Mouse (Mus musculus): ENCODE results near the gene Slc22a3. TPM values are rescaled to one million over a fixed set of nuclear protein-coding genes. Genes with fewer than 3 reads are reported as not detected.

The Slc22a3 gene
- total RNA-seq, 2 experiments from 2014 or later, result 2.2 to 3.0 TPM

DNA sequence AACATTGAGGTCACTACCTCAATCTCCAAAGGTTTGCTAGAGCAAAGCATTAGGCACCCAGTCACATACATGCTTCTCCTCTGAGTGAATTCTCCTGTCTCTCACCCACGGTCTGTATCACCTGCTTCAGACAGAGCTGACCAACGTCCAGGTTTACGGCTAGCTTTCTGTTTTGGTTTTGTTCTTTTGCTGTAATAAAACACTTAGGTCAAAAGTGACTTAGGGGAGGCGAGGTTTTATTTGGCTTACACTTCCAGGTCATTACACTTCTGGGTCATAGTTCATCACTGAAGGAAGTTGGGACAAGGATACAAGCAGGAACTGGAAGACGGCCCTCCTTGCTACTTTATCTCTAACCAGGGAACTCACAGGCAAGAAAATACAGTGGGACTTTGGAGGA, 138.1 kb downstream of the Slc22a3 start:
- intact Hi-C loops (cut with DNase I), result no loop called here
- DNase-seq (ENCODE audit: low spot score in 2 of 2), result no peak

Other genes starting within 250 kb of the Slc22a3 start
- 10 to 100 TPM; 45.1 to 54.7 TPM for gene Map3k4, start 188.9 kb downstream of the Slc22a3 start, total RNA-seq (2021)
- gene Plg, start 129.1 kb downstream of the Slc22a3 start, total RNA-seq (2021), result under 1 TPM in 1 of 2 experiments, not detected in 1; 0.18 TPM
- gene Slc22a2, start 76.4 kb upstream of the Slc22a3 start, total RNA-seq (2021), result under 1 TPM; 0.75 to 0.84 TPM
- 1 to 10 TPM in 1 of 2 experiments, under 1 TPM in 1; 0.72 to 1.1 TPM for gene Slc22a1, start 168.1 kb upstream of the Slc22a3 start, total RNA-seq (2021)

Measured in left cerebral cortex, postnatal 36 days (tissue).